ENCODE assay signal across 7 mouse cellular contexts in the genomic region with DNA sequence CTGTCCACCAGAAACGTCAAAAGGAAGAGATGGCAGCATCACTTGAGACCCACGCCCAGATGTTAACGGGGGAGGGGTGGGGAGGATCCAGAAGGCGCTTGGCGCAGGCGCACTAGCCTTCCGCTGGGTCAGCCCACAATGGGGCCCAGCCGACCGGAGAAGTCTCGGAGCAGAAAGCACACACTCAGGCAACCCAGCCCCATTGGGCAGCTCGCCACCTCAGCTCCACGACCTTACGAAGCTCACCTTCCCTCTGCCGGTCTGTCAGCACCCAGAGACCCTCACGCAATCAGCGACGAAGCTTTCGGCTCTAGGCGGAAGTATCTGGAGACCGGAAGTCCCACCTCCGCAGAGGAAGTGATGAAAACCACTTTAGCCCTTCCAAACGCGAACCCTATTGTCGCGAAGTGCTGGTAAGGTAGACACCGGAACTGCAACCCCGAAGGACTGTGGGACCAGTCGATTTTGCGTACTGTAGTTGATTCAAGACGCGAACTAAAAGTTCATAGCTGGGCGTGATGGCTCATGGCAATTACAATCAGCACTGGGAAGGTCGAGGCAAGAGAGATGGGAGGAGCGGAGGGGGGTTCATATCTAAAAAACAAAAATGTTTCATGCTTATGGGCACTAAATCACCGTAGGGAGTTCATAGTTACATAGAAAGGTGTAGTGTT. TPM values are rescaled to one million over a fixed set of nuclear protein-coding genes. Genes with fewer than 3 reads are reported as not detected.
DNase-seq lines count a peak whose midpoint lies in the region; ATAC-seq and TF ChIP-seq lines count a peak whose summit lies in the region.

A gene (minus strand): TSS at position 347 of the 674 bp plus-strand sequence.

- 1% methylated on average over 35 of the region's 35 CpGs for WGBS in embryonic facial prominence, embryonic 12.5 days
- under 1% methylated on average over 35 of the region's 35 CpGs for WGBS in kidney, adult 2 months
- 1% methylated on average over 35 of the region's 35 CpGs for WGBS in limb, embryonic 12.5 days
- whole genome bisulfite sequencing in midbrain, embryonic 15.5 days, result under 1% methylated on average over 35 of the region's 35 CpGs
- under 1% methylated on average over 35 of the region's 35 CpGs for WGBS in spleen, adult 2 months

- peak within 1 kb of the TSS; percentile 57 for H3K4me3 ChIP-seq in embryonic facial prominence, embryonic 12.5 days
- peak within 1 kb of the TSS; percentile 81 for H3K4me3 ChIP-seq in kidney, adult 2 months (ENCODE audit: insufficient read depth, low read depth, low read length)
- peak within 1 kb of the TSS; percentile 65 for H3K4me3 ChIP-seq in limb, embryonic 12.5 days (replicated peaks)
- peak within 1 kb of the TSS; percentile 89 for H3K4me3 ChIP-seq in midbrain, embryonic 15.5 days
- peak within 1 kb of the TSS; percentile 91 for H3K4me3 ChIP-seq in spleen, adult 2 months (ENCODE audit: extremely low read depth, insufficient read depth, insufficient read length)

- H3K9ac ChIP-seq in embryonic facial prominence, embryonic 12.5 days, result peak within 1 kb of the TSS; percentile 79
- H3K9ac ChIP-seq in limb, embryonic 12.5 days (replicated peaks), result peak within 1 kb of the TSS; percentile 75
- peak within 1 kb of the TSS; percentile 86 for H3K9ac ChIP-seq in midbrain, embryonic 15.5 days

- peak within 1 kb of the TSS; percentile 83 for H3K4me2 ChIP-seq in embryonic facial prominence, embryonic 12.5 days (replicated peaks)
- H3K4me2 ChIP-seq in limb, embryonic 12.5 days, result peak within 1 kb of the TSS; percentile 91
- peak within 1 kb of the TSS; percentile 80 for H3K4me2 ChIP-seq in midbrain, embryonic 15.5 days

- H3K9me3 ChIP-seq in embryonic facial prominence, embryonic 12.5 days, result no peaks in the 10 kb centered on the region
- no peaks in the 10 kb centered on the region for H3K9me3 ChIP-seq in limb, embryonic 12.5 days
- no peaks in the 10 kb centered on the region for H3K9me3 ChIP-seq in midbrain, embryonic 15.5 days

- peak within 1 kb of the TSS; percentile 96 for H3K27ac ChIP-seq in embryonic facial prominence, embryonic 12.5 days
- peak within 1 kb of the TSS; percentile 92 for H3K27ac ChIP-seq in kidney, adult 2 months (ENCODE audit: insufficient read depth, low read depth, low read length)
- peak within 1 kb of the TSS; percentile 98 for H3K27ac ChIP-seq in limb, embryonic 12.5 days
- peak within 1 kb of the TSS; percentile 99 for H3K27ac ChIP-seq in midbrain, embryonic 15.5 days
- peak within 1 kb of the TSS; percentile 93 for H3K27ac ChIP-seq in spleen, adult 2 months (ENCODE audit: insufficient read depth, low read length)

- H3K4me1 ChIP-seq in embryonic facial prominence, embryonic 12.5 days, result peaks cover 14% of the 10 kb centered on the region
- peaks cover 4% of the 10 kb centered on the region; the same call in 1 of the 2 replicates for H3K4me1 ChIP-seq in kidney, adult 2 months (ENCODE audit: control insufficient read depth, insufficient read depth, low read length)
- peaks cover 14% of the 10 kb centered on the region for H3K4me1 ChIP-seq in limb, embryonic 12.5 days (replicated peaks)
- H3K4me1 ChIP-seq in midbrain, embryonic 15.5 days, result peaks cover 19% of the 10 kb centered on the region
- H3K4me1 ChIP-seq in spleen, adult 2 months (ENCODE audit: control insufficient read depth, insufficient read depth, insufficient read length), result peaks cover 2% of the 10 kb centered on the region; the same call in 1 of the 2 replicates

- TF ChIP-seq POLR2A in kidney, adult 2 months (IDR thresholded peaks at IDR 0.05; ENCODE audit: low read depth, low read length), result no peak
- peak; percentile 53 for TF ChIP-seq POLR2A in spleen, adult 2 months (IDR thresholded peaks at IDR 0.05; ENCODE audit: low read depth, low read length)

- no peaks in the 10 kb centered on the region for H3K36me3 ChIP-seq in embryonic facial prominence, embryonic 12.5 days
- H3K36me3 ChIP-seq in kidney, adult 2 months (ENCODE audit: control insufficient read depth, insufficient read depth, low read length), result no peaks in the 10 kb centered on the region
- H3K36me3 ChIP-seq in limb, embryonic 12.5 days, result no peaks in the 10 kb centered on the region
- H3K36me3 ChIP-seq in midbrain, embryonic 15.5 days (replicated peaks), result 0 out of 2 replicates have a peak, but pooled peaks cover 6% of the 10 kb centered on the region
- no peaks in the 10 kb centered on the region for H3K36me3 ChIP-seq in spleen, adult 2 months (ENCODE audit: control insufficient read depth, insufficient read depth, low read length)

- H3K27me3 ChIP-seq in embryonic facial prominence, embryonic 12.5 days, result no peaks in the 10 kb centered on the region
- H3K27me3 ChIP-seq in kidney, adult 2 months (replicated peaks; ENCODE audit: control insufficient read depth, insufficient read depth, low read length), result no peaks in the 10 kb centered on the region
- H3K27me3 ChIP-seq in limb, embryonic 12.5 days, result no peaks in the 10 kb centered on the region
- H3K27me3 ChIP-seq in midbrain, embryonic 15.5 days (replicated peaks), result no peaks in the 10 kb centered on the region
- H3K27me3 ChIP-seq in spleen, adult 2 months (ENCODE audit: control insufficient read depth, insufficient read depth, low read length), result no peaks in the 10 kb centered on the region

- TF ChIP-seq CTCF in kidney, adult 2 months (conservative IDR thresholded peaks at IDR 0.05; ENCODE audit: insufficient read depth, insufficient read length, low read depth, low read length), result peak; percentile 24; the same call in 1 of the 2 replicates
- TF ChIP-seq CTCF in spleen, adult 2 months (IDR thresholded peaks at IDR 0.05; ENCODE audit: extremely low read depth, insufficient read depth, insufficient read length, insufficient replicate concordance), result no peak

- peak; percentile 89 for DNase-seq in adrenal gland, postnatal 25 days
- DNase-seq in heart, adult 18-20 months, result peak; percentile 93 to 94
- DNase-seq in kidney, adult 2 months, result peak; percentile 95
- DNase-seq in spleen, adult 2 months (ENCODE audit: low read depth in 1 of 2, low spot score in 2 of 2), result peak; percentile 84 to 88

- peak; percentile 97 for ATAC-seq in embryonic facial prominence, embryonic 12.5 days (ENCODE audit: insufficient number of reproducible peaks, insufficient read depth, low FRiP score, low TSS enrichment)
- ATAC-seq in limb, embryonic 12.5 days (ENCODE audit: insufficient number of reproducible peaks, insufficient read depth, low FRiP score, low TSS enrichment, low read depth), result peak; percentile 97
- ATAC-seq in midbrain, embryonic 15.5 days (replicated peaks), result peak; percentile 98

RNA-seq across cellular contexts. Expression of the gene that starts here (rescaled TPM):
- total RNA-seq in adrenal gland, postnatal 25 days (2021), result 50.3 and 63.1 TPM in 2 replicates
- polyA plus RNA-seq in embryonic facial prominence, embryonic 12.5 days (2016; fragmentation: Nextera tagmentation; extraction: Ambion mirVana), result 61.3 and 66.6 TPM in 2 replicates
- 10 to 100 TPM; 18.8 to 24.0 TPM for total RNA-seq in heart, adult 18-20 months (2021)
- polyA plus RNA-seq in kidney, adult 2 months (2012; rRNA removed), result 15.1 and 15.3 TPM in 2 replicates
- polyA plus RNA-seq in limb, embryonic 12.5 days (2016; fragmentation: Nextera tagmentation; extraction: Ambion mirVana), result 58.3 and 61.8 TPM in 2 replicates
- polyA plus RNA-seq in midbrain, embryonic 15.5 days (2015; fragmentation: Nextera tagmentation; extraction: Ambion mirVana), result 100 and 113 TPM in 2 replicates
- polyA plus RNA-seq in spleen, adult 2 months (2012; rRNA removed), result 9.7 and 13.9 TPM in 2 replicates

Comparison
In these comparisons a context has a peak if more than half of its experiments do, and no peak if none do; other contexts are left out.
1. Peak in every context shown above with its lines: DNase-seq, ATAC-seq, H3K4me3 ChIP-seq and H3K27ac ChIP-seq.